Mouse (Mus musculus) MEL (cell line): ENCODE results near the gene 4430402I18Rik.
A peak's percentile ranks its signal among the peaks of the same experiment; 100 is the strongest.

Experiments
- CTCF ChIP-seq, 3 experiments: IDR thresholded peaks in 2 of 3; conservative IDR thresholded peaks in 1 of 3; 2 replicates each; pipeline ENCODE4 v1.5.1; 2011 to 2012; ENCODE audit warnings: low read length in 3 of 3, low read depth in 2 of 3, mild to moderate bottlenecking in 2 of 3, improper control_type of control experiment in 1 of 3, inconsistent platforms in 1 of 3, mixed read lengths in 1 of 3, moderate library complexity in 1 of 3; ENCODE audit not compliant: control insufficient read depth in 1 of 3, insufficient read depth in 1 of 3, poor library complexity in 1 of 3, severe bottlenecking in 1 of 3
- E2F4 ChIP-seq: IDR thresholded peaks from 2 replicates; pipeline ENCODE4 v1.6.1; 2011; ENCODE audit warnings: low read depth, low read length, improper control_type of control experiment, borderline replicate concordance
- EP300 ChIP-seq, 2 experiments: IDR thresholded peaks; 2 replicates each; pipeline ENCODE4 v1.6.1; 2011; ENCODE audit warnings: improper control_type of control experiment in 2 of 2, low read length in 2 of 2, low read depth in 1 of 2, mild to moderate bottlenecking in 1 of 2
- GABPA ChIP-seq: IDR thresholded peaks from 2 replicates; pipeline ENCODE4 v1.6.1; 2012; ENCODE audit warnings: low read depth, mild to moderate bottlenecking, inconsistent platforms, low read length, improper control_type of control experiment, moderate library complexity
- MAX ChIP-seq: IDR thresholded peaks from 2 replicates; pipeline ENCODE4 v1.6.1; 2011; ENCODE audit warnings: low read length, improper control_type of control experiment
- NELFE ChIP-seq: IDR thresholded peaks from 2 replicates; pipeline ENCODE4 v1.6.1; 2011; ENCODE audit warnings: low read depth, low read length, improper control_type of control experiment
- NRF1 ChIP-seq: IDR thresholded peaks from 2 replicates; pipeline ENCODE4 v1.6.1; 2014; ENCODE audit warnings: low read depth, mild to moderate bottlenecking, inconsistent platforms, low read length, improper control_type of control experiment, moderate library complexity; ENCODE audit not compliant: poor library complexity, insufficient read depth, severe bottlenecking
- POLR2A ChIP-seq, 2 experiments: IDR thresholded peaks; 2 replicates each; pipeline ENCODE4 v1.6.1; 2011 to 2012; ENCODE audit warnings: low read length in 2 of 2, mild to moderate bottlenecking in 2 of 2, control low read depth in 1 of 2, improper control_type of control experiment in 1 of 2, low read depth in 1 of 2, moderate library complexity in 1 of 2; ENCODE audit not compliant: control insufficient read depth in 1 of 2, insufficient read depth in 1 of 2, poor library complexity in 1 of 2
- RAD21 ChIP-seq: IDR thresholded peaks from 2 replicates; pipeline ENCODE4 v1.6.1; 2011; ENCODE audit warnings: mild to moderate bottlenecking, low read depth, low read length, improper control_type of control experiment
- SIN3A ChIP-seq: IDR thresholded peaks from 2 replicates; pipeline ENCODE4 v1.6.1; 2012; ENCODE audit warnings: low read length, improper control_type of control experiment, inconsistent platforms
- SMC3 ChIP-seq: IDR thresholded peaks from 2 replicates; pipeline ENCODE4 v1.6.1; 2011; ENCODE audit warnings: low read depth, low read length, improper control_type of control experiment
- USF2 ChIP-seq, 2 experiments: IDR thresholded peaks; 2 replicates each; pipeline ENCODE4 v1.6.1; 2011 to 2012; ENCODE audit warnings: improper control_type of control experiment in 2 of 2, low read length in 2 of 2, borderline replicate concordance in 1 of 2, inconsistent platforms in 1 of 2, low read depth in 1 of 2, mild to moderate bottlenecking in 1 of 2; ENCODE audit not compliant: insufficient read depth in 1 of 2
- ZKSCAN1 ChIP-seq: IDR thresholded peaks from 2 replicates; pipeline ENCODE4 v1.6.1; 2012; ENCODE audit warnings: low read depth, mild to moderate bottlenecking, inconsistent platforms, low read length, improper control_type of control experiment, moderate library complexity

- no peak for TF ChIP-seq POLR2A (IDR thresholded peaks at IDR 0.05; ENCODE audit: control insufficient read depth in 1 of 2, insufficient read depth in 1 of 2, low read depth in 1 of 2, low read length in 2 of 2, poor library complexity in 1 of 2)
- no peak; the same call in 1 of the 2 replicates for TF ChIP-seq GABPA
- peak; percentile 51 to 66; a peak in 3 of 4 replicates for TF ChIP-seq EP300 (IDR thresholded peaks at IDR 0.05; ENCODE audit: low read depth in 1 of 2, low read length in 2 of 2)
- TF ChIP-seq RAD21: no peak
- no peak for TF ChIP-seq MAX
- no peak for TF ChIP-seq CTCF (IDR thresholded peaks at IDR 0.05 in 2 of 3, conservative IDR thresholded peaks at IDR 0.05 in 1 of 3; ENCODE audit: control insufficient read depth in 1 of 3, insufficient read depth in 1 of 3, low read depth in 2 of 3, low read length in 3 of 3, poor library complexity in 1 of 3, severe bottlenecking in 1 of 3)
- no peak for TF ChIP-seq ZKSCAN1
- no peak for TF ChIP-seq NELFE
- TF ChIP-seq E2F4: no peak
- TF ChIP-seq SMC3: no peak
- no peak for TF ChIP-seq NRF1
- TF ChIP-seq SIN3A: peak; percentile 66
- TF ChIP-seq USF2 (IDR thresholded peaks at IDR 0.05; ENCODE audit: borderline replicate concordance in 1 of 2, insufficient read depth in 1 of 2, low read depth in 1 of 2, low read length in 2 of 2): no peak
These were observed 48.0 kb upstream of the 4430402I18Rik start for GRCm38 (mm10) chr19:29015410-29016203.
